Mouse (Mus musculus) liver, embryonic 16.5 days (tissue): ENCODE data around the gene Stk40. TPM values are rescaled to one million over a fixed set of nuclear protein-coding genes. Genes with fewer than 3 reads are reported as not detected.
A peak's percentile ranks its signal among the peaks of the same experiment; 100 is the strongest.

Experiments used
- ATAC-seq: fragments of 200-750 bp; cut with Nextera tagmentation; 2 replicates; pipeline ENCODE4 v1.8.0; 2017; ENCODE audit warnings: low read depth, mild to moderate bottlenecking, moderate number of reproducible peaks, moderate library complexity
- H3K27ac ChIP-seq: fragments of 300-500 bp; sonication (generic); 2 replicates; pipeline ENCODE4 v1.5.1; 2014; ENCODE audit warnings: mild to moderate bottlenecking, low read length
- H3K27me3 ChIP-seq: fragments of 300-500 bp; sonication (generic); 2 replicates; pipeline ENCODE4 v1.6.1; 2014; ENCODE audit warnings: low read depth, low read length, mixed read lengths; ENCODE audit not compliant: control insufficient read depth, insufficient read depth
- H3K36me3 ChIP-seq: fragments of 300-500 bp; sonication (generic); 2 replicates; pipeline ENCODE4 v1.6.1; 2014; ENCODE audit warnings: mild to moderate bottlenecking; ENCODE audit not compliant: control insufficient read depth, insufficient read depth
- H3K4me1 ChIP-seq: fragments of 300-500 bp; sonication (generic); 2 replicates; pipeline ENCODE4 v1.6.1; 2014; ENCODE audit warnings: low read depth, low read length, mixed read lengths; ENCODE audit not compliant: control insufficient read depth
- H3K4me2 ChIP-seq: fragments of 300-500 bp; sonication (generic); 2 replicates; pipeline ENCODE4 v1.6.1; 2014; ENCODE audit warnings: low read depth, low read length, mixed read lengths
- H3K4me3 ChIP-seq: fragments of 300-500 bp; sonication (generic); 2 replicates; pipeline ENCODE4 v1.5.1; 2014; ENCODE audit warnings: low read depth, mild to moderate bottlenecking, low read length
- H3K9ac ChIP-seq: fragments of 300-500 bp; sonication (generic); 2 replicates; pipeline ENCODE4 v1.6.1; 2014; ENCODE audit warnings: low read depth, low read length
- H3K9me3 ChIP-seq: fragments of 300-500 bp; sonication (generic); replicated peaks from 2 replicates; pipeline ENCODE4 v1.6.1; 2016; ENCODE audit warnings: low read length; ENCODE audit not compliant: control insufficient read depth
- WGBS: fragments of 180-500 bp; shearing (Covaris S2); extraction: QIAGEN DNeasy Blood & Tissue Kit; methylation state at CpG from one replicate; pipeline ENCODE4 v1.1.7; 2014; ENCODE audit not compliant: insufficient replicate concordance; 5-methylcytosine and 5-hydroxymethylcytosine counted together
- polyA plus RNA-seq: library from polyadenylated mRNA; unstranded; fragments of >200 nt; fragmentation: Nextera tagmentation; extraction: Ambion mirVana; gene quantifications from 2 replicates; pipeline ENCODE4 v1.2.1, GENCODE M21; 2015

Gene Stk40
- 12.7 and 12.9 TPM in 2 replicates for polyA plus RNA-seq

GRCm38 (mm10) chr4:126103590-126104068 is at the start of gene Stk40:
Gene Stk40 (plus strand): TSS chr4:126103957.
- peak; percentile 89 for ATAC-seq
- Histone ChIP-seq H3K27me3 (no peaks in the 10 kb centered on the region), H3K9me3 (no peaks in the 10 kb centered on the region), H3K4me3 (peak within 1 kb of the TSS; percentile 94), H3K36me3 (no peaks in the 10 kb centered on the region), H3K4me2 (peak within 1 kb of the TSS; percentile 99), H3K27ac (peak within 1 kb of the TSS; percentile 93), H3K4me1 (peaks cover 70% of the 10 kb centered on the region), H3K9ac (peak within 1 kb of the TSS; percentile 94)
- WGBS = under 1% methylated on average over 31 of the region's 34 CpGs

DNA sequence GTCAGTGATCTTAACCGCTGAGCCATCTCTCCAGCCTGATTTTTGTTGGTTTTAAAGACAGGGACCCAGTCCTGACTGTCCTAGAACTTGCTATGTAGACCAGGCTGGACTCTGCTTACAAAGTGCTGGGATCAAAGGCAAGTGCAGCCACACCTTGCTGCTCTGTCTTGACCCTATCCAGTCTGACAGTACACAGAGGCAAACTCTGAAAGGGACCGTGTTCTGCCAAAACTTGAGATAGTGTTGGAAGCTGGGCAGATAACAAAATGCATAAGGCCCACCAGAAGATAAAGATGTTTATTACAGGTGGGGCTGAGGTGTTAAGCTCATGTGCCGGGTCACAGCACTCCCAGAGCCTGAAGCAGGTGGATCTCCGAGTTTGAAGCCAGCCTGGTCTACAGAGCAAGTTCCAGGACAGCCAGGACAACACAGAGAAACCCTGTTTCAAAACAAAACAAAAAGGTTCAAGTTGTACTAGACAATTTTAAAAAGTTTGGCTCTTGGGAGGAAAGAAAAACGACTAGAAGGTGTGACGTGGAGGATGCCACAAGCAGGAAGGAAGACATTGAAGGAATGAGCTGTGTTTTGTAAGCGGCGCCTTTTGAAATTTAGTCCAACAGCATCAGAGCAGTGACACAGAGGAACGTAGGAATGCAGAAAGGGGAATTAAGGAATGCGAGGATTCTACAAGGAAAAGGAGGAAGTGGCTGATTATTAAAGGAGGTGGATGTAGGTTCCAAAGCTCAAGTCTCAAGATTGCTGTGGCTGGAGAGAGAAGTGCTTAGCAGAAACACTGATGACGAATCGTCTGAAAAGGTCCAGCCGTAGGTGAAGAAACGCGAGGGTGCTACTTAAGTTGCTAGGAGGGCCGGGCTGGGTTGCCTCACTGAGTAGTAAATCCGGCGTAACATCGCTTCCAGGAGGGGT is 46.3 kb upstream of the Stk40 start:
- ATAC-seq = peak; percentile 16
- Histone ChIP-seq H3K4me3 (peak overlapping the region; percentile 82), H3K9ac (peak overlapping the region; percentile 76), H3K27ac (peak overlapping the region; percentile 86), H3K9me3 (no peaks in the 10 kb centered on the region), H3K27me3 (no peaks in the 10 kb centered on the region), H3K36me3 (peaks cover 5% of the 10 kb centered on the region; the same call in 1 of the 2 replicates), H3K4me1 (peaks cover 21% of the 10 kb centered on the region), H3K4me2 (peak overlapping the region; percentile 79)
- WGBS = 7% methylated on average over 19 of the region's 19 CpGs

DNA sequence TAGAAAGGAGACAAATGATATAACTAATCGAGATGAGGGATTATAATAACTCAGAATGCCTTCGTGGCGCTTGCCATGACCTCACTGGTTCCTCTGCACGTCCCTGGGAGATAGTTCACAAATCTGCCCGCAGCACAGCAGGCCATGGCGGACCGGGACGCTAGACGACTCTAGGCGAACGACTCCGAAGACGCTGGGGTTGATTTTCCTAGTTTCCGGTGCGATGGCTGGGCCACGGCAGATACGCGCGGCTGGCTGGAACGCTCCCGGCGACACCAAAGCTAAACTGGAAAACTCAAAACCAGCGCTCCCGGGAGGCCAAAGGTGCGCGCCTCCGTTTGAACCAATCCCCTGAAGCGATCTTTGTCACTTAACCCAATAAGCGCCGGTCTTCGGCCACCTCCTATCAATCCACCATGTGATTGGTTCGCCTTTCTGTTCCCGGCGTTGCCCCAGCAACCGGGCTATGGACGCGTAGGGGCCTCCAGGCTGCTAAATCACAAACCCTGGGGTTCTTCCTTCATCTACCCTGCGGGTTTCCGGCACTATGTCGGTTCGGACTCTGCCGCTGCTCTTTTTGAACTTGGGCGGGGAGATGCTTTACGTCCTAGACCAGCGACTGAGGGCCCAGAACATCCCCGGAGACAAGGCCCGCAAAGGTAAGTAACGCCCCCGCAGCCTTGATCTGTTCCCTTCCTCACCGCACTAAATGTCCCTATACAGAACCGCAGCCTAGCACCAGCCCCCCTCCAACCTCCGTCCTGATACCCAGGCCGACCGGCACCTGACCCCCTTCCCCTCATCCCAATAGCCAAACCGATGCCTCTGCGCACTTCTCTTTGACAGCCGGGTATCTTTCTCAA is 45.4 kb upstream of the Stk40 start, which contains the start of gene Oscp1:
Gene Oscp1, plus strand, starts transcription at position 432 of the 863 bp plus-strand sequence.
- Histone ChIP-seq H3K9me3 (no peaks in the 10 kb centered on the region), H3K9ac (peak within 1 kb of the TSS; percentile 76), H3K4me3 (peak within 1 kb of the TSS; percentile 82), H3K36me3 (peaks cover 5% of the 10 kb centered on the region; the same call in 1 of the 2 replicates), H3K27me3 (no peaks in the 10 kb centered on the region), H3K4me1 (peaks cover 21% of the 10 kb centered on the region), H3K27ac (peak within 1 kb of the TSS; percentile 86), H3K4me2 (peak within 1 kb of the TSS; percentile 79)
- peak; percentile 98 for ATAC-seq
- under 1% methylated on average over 57 of the region's 57 CpGs for WGBS

DNA sequence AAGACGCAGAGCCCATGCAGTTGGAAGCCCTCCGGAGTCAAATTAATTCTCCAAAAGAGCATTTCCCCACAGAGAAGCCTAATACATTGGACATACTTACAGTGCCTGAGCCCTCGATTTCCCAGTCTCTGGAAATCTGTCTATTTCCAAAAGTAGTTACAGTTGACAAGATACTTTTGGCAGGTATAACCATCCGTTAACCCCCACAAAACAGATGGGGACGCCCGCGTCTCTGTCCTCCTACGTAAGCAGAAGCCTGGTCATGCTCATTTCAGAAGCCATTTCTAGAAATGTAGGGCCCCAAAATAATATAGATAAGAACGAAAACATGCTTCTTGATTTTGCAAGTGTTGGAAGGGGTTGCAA is 44.8 kb upstream of the Stk40 start:
- no peak for ATAC-seq
- 39% methylated on average over 9 of the region's 9 CpGs for WGBS
- Histone ChIP-seq H3K4me1 (peaks cover 21% of the 10 kb centered on the region), H3K9ac (peak overlapping the region; percentile 38), H3K9me3 (no peaks in the 10 kb centered on the region), H3K27ac (no peak overlapping the region), H3K36me3 (peaks cover 5% of the 10 kb centered on the region; the same call in 1 of the 2 replicates), H3K4me2 (peak overlapping the region; percentile 79), H3K27me3 (no peaks in the 10 kb centered on the region), H3K4me3 (peak overlapping the region; percentile 82)

- H3K9me3 ChIP-seq = no peaks in the 10 kb centered on the region
- H3K36me3 ChIP-seq = no peaks in the 10 kb centered on the region
- peaks cover 8% of the 10 kb centered on the region for H3K4me1 ChIP-seq
- no peak overlapping the region for H3K27ac ChIP-seq
- no peak overlapping the region for H3K4me3 ChIP-seq
- 42% methylated on average over 1 of the region's 1 CpGs for whole genome bisulfite sequencing
- no peak overlapping the region for H3K9ac ChIP-seq
- no peak overlapping the region for H3K4me2 ChIP-seq
- no peaks in the 10 kb centered on the region for H3K27me3 ChIP-seq
- no peak for ATAC-seq
Observed at GRCm38 (mm10) chr4:126062856-126063255, 40.9 kb upstream of the Stk40 start.

GRCm38 (mm10) chr4:126065241-126065640 is 38.5 kb upstream of the Stk40 start:
- H3K4me2 ChIP-seq = no peak overlapping the region
- no peak overlapping the region for H3K27ac ChIP-seq
- WGBS = 48% methylated on average over 7 of the region's 7 CpGs
- ATAC-seq = 0 out of 2 replicates have a peak, but pooled peaks have one; percentile 37
- H3K4me3 ChIP-seq = no peak overlapping the region
- H3K9ac ChIP-seq = no peak overlapping the region
- no peaks in the 10 kb centered on the region for H3K36me3 ChIP-seq
- H3K9me3 ChIP-seq = no peaks in the 10 kb centered on the region
- H3K4me1 ChIP-seq = no peaks in the 10 kb centered on the region
- no peaks in the 10 kb centered on the region for H3K27me3 ChIP-seq

DNA sequence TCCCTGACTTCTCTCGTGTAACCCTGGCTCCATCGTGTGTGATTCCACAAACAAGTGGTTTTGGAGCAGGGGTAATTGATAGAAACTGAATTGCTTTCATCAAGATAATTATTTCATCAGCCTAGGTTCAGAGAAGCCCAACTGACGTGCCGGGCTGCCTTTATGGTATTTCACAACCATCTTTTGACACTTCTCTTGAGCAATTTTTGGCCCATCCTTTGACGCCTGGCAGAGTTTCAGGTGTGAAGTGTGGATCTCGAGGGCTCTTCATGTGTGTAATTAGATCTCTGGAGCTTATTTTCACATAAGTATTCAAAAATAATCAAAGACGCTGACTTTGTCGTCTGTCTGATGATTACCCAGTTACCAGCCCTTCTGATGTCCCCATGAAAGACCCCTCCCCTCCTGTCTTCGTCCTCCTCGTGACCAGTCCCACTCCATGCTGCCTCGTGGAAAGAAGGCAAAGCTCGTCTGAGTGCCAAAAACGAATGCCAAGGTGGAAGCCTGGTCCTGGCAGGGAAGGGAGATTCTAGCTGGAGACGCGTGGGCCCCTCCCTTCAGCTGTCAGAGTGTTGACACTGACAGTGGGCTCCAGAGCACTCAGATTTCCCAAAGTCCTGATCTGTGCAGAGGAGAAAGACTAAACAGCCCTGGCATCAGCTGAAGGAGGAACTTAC is 36.2 kb upstream of the Stk40 start:
- Histone ChIP-seq H3K4me2 (no peak overlapping the region), H3K9ac (no peak overlapping the region), H3K27ac (no peak overlapping the region), H3K4me3 (no peak overlapping the region), H3K27me3 (no peaks in the 10 kb centered on the region), H3K9me3 (no peaks in the 10 kb centered on the region), H3K4me1 (no peaks in the 10 kb centered on the region), H3K36me3 (no peaks in the 10 kb centered on the region)
- ATAC-seq = no peak
- 51% methylated on average over 15 of the region's 15 CpGs for WGBS

GRCm38 (mm10) chr4:126068842-126069241 is 34.9 kb upstream of the Stk40 start:
- ATAC-seq = no peak
- Histone ChIP-seq H3K9me3 (no peaks in the 10 kb centered on the region), H3K4me1 (no peaks in the 10 kb centered on the region), H3K36me3 (no peaks in the 10 kb centered on the region), H3K4me3 (no peak overlapping the region), H3K4me2 (no peak overlapping the region), H3K9ac (no peak overlapping the region), H3K27me3 (no peaks in the 10 kb centered on the region), H3K27ac (no peak overlapping the region)
- WGBS = 49% methylated on average over 6 of the region's 6 CpGs
